Mouse (Mus musculus): ENCODE data around the gene Ctdsp2. TPM values are rescaled to one million over a fixed set of nuclear protein-coding genes. Genes with fewer than 3 reads are reported as not detected.

The Ctdsp2 gene
- total RNA-seq, 2 experiments from 2014 or later: 79.4 to 83.8 TPM

GRCm38 (mm10) chr10:126983193-126983725 is 4.7 kb downstream of the Ctdsp2 start:
- Histone ChIP-seq H3K4me3 (peak overlapping the region; percentile 97), H3K27ac (peak overlapping the region; percentile 0; the same call in 1 of the 2 replicates)
- no peak for TF ChIP-seq CTCF (IDR thresholded peaks at IDR 0.05)
- DNase-seq (ENCODE audit: extremely low spot score in 1 of 2, low spot score in 2 of 2): no peak
- intact Hi-C loops (cut with DNase I): no loop called here

GRCm38 (mm10) chr10:126984189-126985004 is 5.9 kb downstream of the Ctdsp2 start:
- DNase-seq (ENCODE audit: extremely low spot score in 1 of 2, low spot score in 2 of 2): no peak
- intact Hi-C loops (cut with DNase I): no loop called here
- TF ChIP-seq CTCF (IDR thresholded peaks at IDR 0.05): no peak
- peak overlapping the region; percentile 4; the same call in 1 of the 2 replicates for H3K4me3 ChIP-seq
- H3K27ac ChIP-seq: peak overlapping the region; percentile 24; the same call in 1 of the 2 replicates

GRCm38 (mm10) chr10:126985127-126985526 is 6.6 kb downstream of the Ctdsp2 start:
- no peak overlapping the region for H3K4me3 ChIP-seq

GRCm38 (mm10) chr10:126985579-126985978 is 7.1 kb downstream of the Ctdsp2 start:
- Histone ChIP-seq H3K27ac (no peak overlapping the region; the same call in 1 of the 2 replicates), H3K4me3 (no peak overlapping the region)
- TF ChIP-seq CTCF (IDR thresholded peaks at IDR 0.05): no peak
- intact Hi-C loops (cut with DNase I): no loop called here
- no peak for DNase-seq (ENCODE audit: extremely low spot score in 1 of 2, low spot score in 2 of 2)

More at GRCm38 (mm10) chr10:126985127-126985526, 6.6 kb downstream of the Ctdsp2 start:
- intact Hi-C loops (cut with DNase I): no loop called here
- TF ChIP-seq CTCF (IDR thresholded peaks at IDR 0.05): no peak
- no peak for DNase-seq (ENCODE audit: extremely low spot score in 1 of 2, low spot score in 2 of 2)
- H3K27ac ChIP-seq: no peak overlapping the region

GRCm38 (mm10) chr10:126986541-126986961 is 8.0 kb downstream of the Ctdsp2 start:
- Histone ChIP-seq H3K27ac (peak overlapping the region; percentile 68), H3K4me3 (0 out of 2 replicates have a peak overlapping the region, but pooled peaks have one; percentile 0)
- no peak for TF ChIP-seq CTCF (IDR thresholded peaks at IDR 0.05)
- intact Hi-C loops (cut with DNase I): no loop called here
- DNase-seq (ENCODE audit: extremely low spot score in 1 of 2, low spot score in 2 of 2): peak; percentile 60 to 70

GRCm38 (mm10) chr10:126987183-126988118 is 8.9 kb downstream of the Ctdsp2 start:
- DNase-seq (ENCODE audit: extremely low spot score in 1 of 2, low spot score in 2 of 2): no peak
- intact Hi-C loops (cut with DNase I): no loop called here
- no peak for TF ChIP-seq CTCF (IDR thresholded peaks at IDR 0.05)
- peak overlapping the region; percentile 68 for H3K27ac ChIP-seq
- peak overlapping the region; percentile 0 for H3K4me3 ChIP-seq

GRCm38 (mm10) chr10:126988513-126989165 is 10.1 kb downstream of the Ctdsp2 start:
- DNase-seq (ENCODE audit: extremely low spot score in 1 of 2, low spot score in 2 of 2): no peak
- no peak for TF ChIP-seq CTCF (IDR thresholded peaks at IDR 0.05)
- Histone ChIP-seq H3K27ac (no peak overlapping the region), H3K4me3 (no peak overlapping the region)
- intact Hi-C loops (cut with DNase I): no loop called here

GRCm38 (mm10) chr10:126990313-126991056 is 12.0 kb downstream of the Ctdsp2 start:
- peak overlapping the region; percentile 62 for H3K27ac ChIP-seq
- peak; percentile 87 for TF ChIP-seq CTCF (IDR thresholded peaks at IDR 0.05)
- intact Hi-C loops (cut with DNase I): loop anchor here (1.0 to 2.0 kb wide), 2 partner anchors 40 to 71 kb away; partner anchors contain the start of gene Tsfm

GRCm38 (mm10) chr10:126991676-126992075 is 13.2 kb downstream of the Ctdsp2 start:
- H3K27ac ChIP-seq: no peak overlapping the region
- no peak for DNase-seq (ENCODE audit: extremely low spot score in 1 of 2, low spot score in 2 of 2)
- H3K4me3 ChIP-seq: no peak overlapping the region
- intact Hi-C loops (cut with DNase I): loop anchor here (2.0 kb wide), 1 partner anchor 39 kb away; the partner anchor contains the start of gene Tsfm
- no peak for TF ChIP-seq CTCF (IDR thresholded peaks at IDR 0.05)

More at GRCm38 (mm10) chr10:126990313-126991056, 12.0 kb downstream of the Ctdsp2 start:
- H3K4me3 ChIP-seq: no peak overlapping the region
- peak; percentile 78 to 82 for DNase-seq (ENCODE audit: extremely low spot score in 1 of 2, low spot score in 2 of 2)

GRCm38 (mm10) chr10:126993621-126994020 is 15.1 kb downstream of the Ctdsp2 start:
- Histone ChIP-seq H3K4me3 (no peak overlapping the region), H3K27ac (no peak overlapping the region)
- TF ChIP-seq CTCF (IDR thresholded peaks at IDR 0.05): no peak
- no peak for DNase-seq (ENCODE audit: extremely low spot score in 1 of 2, low spot score in 2 of 2)
- intact Hi-C loops (cut with DNase I): no loop called here

All from left cerebral cortex, adult 2 months (tissue).